Mouse (Mus musculus): ENCODE measurements at regions not wholly inside any gene's neighbourhood (a gene's known extent, or its start where the extent isn't known, plus 50 kb on each side); places are given as distances from the start of the nearest gene placed in this dataset.

DNA sequence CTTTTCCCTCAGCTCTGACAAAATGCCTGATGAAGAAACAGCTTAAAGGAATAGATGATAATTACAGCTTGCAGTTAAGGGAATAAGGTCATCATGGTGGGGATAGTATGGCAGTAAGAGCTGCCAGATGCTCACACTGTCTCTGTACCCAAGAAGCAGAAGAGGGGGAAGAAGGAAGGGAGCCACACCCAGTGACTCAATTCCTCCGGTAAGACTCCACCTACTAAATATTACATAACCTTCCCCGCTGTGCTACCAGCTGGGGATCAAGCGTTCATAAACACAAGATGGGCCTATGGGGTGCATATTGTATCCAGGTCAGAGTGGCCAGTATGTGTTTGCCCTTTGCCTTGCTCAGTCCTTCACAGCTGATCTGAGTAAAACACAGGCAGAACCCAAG, 468.9 kb downstream of the Rnf144a start:
- DNase-seq (ENCODE audit: low spot score) (no peak), ATAC-seq (replicated peaks; ENCODE audit: low FRiP score) (no peak)
- no peak overlapping the region for H3K4me2 ChIP-seq (ENCODE audit: low read depth, low read length, severe bottlenecking)
- 91% methylated on average over 3 of the region's 3 CpGs for WGBS
- H3K36me3 ChIP-seq (ENCODE audit: control insufficient read depth, insufficient read depth, low read length), result no peaks in the 10 kb centered on the region
- H3K27me3 ChIP-seq (ENCODE audit: control insufficient read depth, insufficient read depth, low read length), result no peaks in the 10 kb centered on the region
- H3K27ac ChIP-seq (ENCODE audit: low read depth, low read length), result no peak overlapping the region
- no peaks in the 10 kb centered on the region for H3K9me3 ChIP-seq (ENCODE audit: control insufficient read depth, low read length)
- no peaks in the 10 kb centered on the region for H3K4me1 ChIP-seq (replicated peaks; ENCODE audit: control insufficient read depth, insufficient read depth, low read length)
- no peak overlapping the region for H3K9ac ChIP-seq (ENCODE audit: low read length)
- no peak overlapping the region for H3K4me3 ChIP-seq (ENCODE audit: low read depth, low read length)

GRCm38 (mm10) chr12:25938856-25939255, 476.2 kb downstream of the Rnf144a start:
- no peak for ATAC-seq (replicated peaks; ENCODE audit: low FRiP score)
- Histone ChIP-seq H3K36me3 (ENCODE audit: control insufficient read depth, insufficient read depth, low read length) (no peaks in the 10 kb centered on the region), H3K9me3 (ENCODE audit: control insufficient read depth, low read length) (no peaks in the 10 kb centered on the region), H3K4me3 (ENCODE audit: low read depth, low read length) (no peak overlapping the region), H3K27me3 (ENCODE audit: control insufficient read depth, insufficient read depth, low read length) (no peaks in the 10 kb centered on the region), H3K4me2 (ENCODE audit: low read depth, low read length, severe bottlenecking) (no peak overlapping the region), H3K4me1 (replicated peaks; ENCODE audit: control insufficient read depth, insufficient read depth, low read length) (no peaks in the 10 kb centered on the region), H3K9ac (ENCODE audit: low read length) (no peak overlapping the region), H3K27ac (ENCODE audit: low read depth, low read length) (no peak overlapping the region)
- WGBS, result 81% methylated on average over 6 of the region's 6 CpGs
- no peak for DNase-seq (ENCODE audit: low spot score)

GRCm38 (mm10) chr12:25934946-25935345, 480.1 kb downstream of the Rnf144a start:
- Histone ChIP-seq H3K9ac (ENCODE audit: low read length) (no peak overlapping the region), H3K27me3 (ENCODE audit: control insufficient read depth, insufficient read depth, low read length) (no peaks in the 10 kb centered on the region), H3K4me2 (ENCODE audit: low read depth, low read length, severe bottlenecking) (no peak overlapping the region), H3K36me3 (ENCODE audit: control insufficient read depth, insufficient read depth, low read length) (no peaks in the 10 kb centered on the region), H3K9me3 (ENCODE audit: control insufficient read depth, low read length) (no peaks in the 10 kb centered on the region), H3K4me1 (replicated peaks; ENCODE audit: control insufficient read depth, insufficient read depth, low read length) (no peaks in the 10 kb centered on the region), H3K4me3 (ENCODE audit: low read depth, low read length) (no peak overlapping the region), H3K27ac (ENCODE audit: low read depth, low read length) (no peak overlapping the region)
- ATAC-seq (replicated peaks; ENCODE audit: low FRiP score) (no peak), DNase-seq (ENCODE audit: low spot score) (no peak)
- 82% methylated on average over 5 of the region's 5 CpGs for WGBS

- Histone ChIP-seq H3K4me1 (replicated peaks; ENCODE audit: control insufficient read depth, insufficient read depth, low read length) (no peaks in the 10 kb centered on the region), H3K9me3 (ENCODE audit: control insufficient read depth, low read length) (no peaks in the 10 kb centered on the region), H3K27ac (ENCODE audit: low read depth, low read length) (no peak overlapping the region), H3K36me3 (ENCODE audit: control insufficient read depth, insufficient read depth, low read length) (no peaks in the 10 kb centered on the region), H3K9ac (ENCODE audit: low read length) (no peak overlapping the region), H3K27me3 (ENCODE audit: control insufficient read depth, insufficient read depth, low read length) (no peaks in the 10 kb centered on the region), H3K4me3 (ENCODE audit: low read depth, low read length) (no peak overlapping the region), H3K4me2 (ENCODE audit: low read depth, low read length, severe bottlenecking) (no peak overlapping the region)
- ATAC-seq (replicated peaks; ENCODE audit: low FRiP score) (no peak), DNase-seq (ENCODE audit: low spot score) (no peak)
- 97% methylated on average over 3 of the region's 3 CpGs for WGBS
Observed at GRCm38 (mm10) chr12:25934526-25934925, 480.5 kb downstream of the Rnf144a start.

DNA sequence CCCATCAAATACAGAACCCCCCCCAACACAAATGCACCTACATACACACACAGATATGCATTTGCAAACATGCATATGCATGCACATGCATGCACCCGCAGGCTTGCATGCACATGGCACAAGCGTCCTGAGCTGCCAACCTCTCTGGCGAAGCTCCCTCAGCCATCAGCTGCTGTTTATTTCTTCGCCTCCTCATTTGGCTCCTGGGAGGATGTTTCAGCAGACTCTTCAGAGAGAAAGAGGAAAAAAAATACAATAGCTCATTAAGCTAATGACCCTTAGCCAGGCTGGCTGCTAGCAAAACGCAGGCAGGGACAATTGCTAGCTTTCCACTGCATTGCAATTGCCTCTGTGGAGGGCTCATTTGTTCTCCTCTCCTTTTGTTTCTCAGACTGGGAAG, 488.7 kb downstream of the Rnf144a start:
- Histone ChIP-seq H3K4me2 (ENCODE audit: low read depth, low read length, severe bottlenecking) (no peak overlapping the region), H3K36me3 (ENCODE audit: control insufficient read depth, insufficient read depth, low read length) (no peaks in the 10 kb centered on the region), H3K9ac (ENCODE audit: low read length) (no peak overlapping the region), H3K27ac (ENCODE audit: low read depth, low read length) (no peak overlapping the region), H3K27me3 (ENCODE audit: control insufficient read depth, insufficient read depth, low read length) (no peaks in the 10 kb centered on the region), H3K4me1 (replicated peaks; ENCODE audit: control insufficient read depth, insufficient read depth, low read length) (0 out of 2 replicates have a peak, but pooled peaks cover 2% of the 10 kb centered on the region), H3K4me3 (ENCODE audit: low read depth, low read length) (no peak overlapping the region), H3K9me3 (ENCODE audit: control insufficient read depth, low read length) (no peaks in the 10 kb centered on the region)
- DNase-seq (ENCODE audit: low spot score) (no peak), ATAC-seq (replicated peaks; ENCODE audit: low FRiP score) (no peak)
- 38% methylated on average over 5 of the region's 5 CpGs for WGBS

DNA sequence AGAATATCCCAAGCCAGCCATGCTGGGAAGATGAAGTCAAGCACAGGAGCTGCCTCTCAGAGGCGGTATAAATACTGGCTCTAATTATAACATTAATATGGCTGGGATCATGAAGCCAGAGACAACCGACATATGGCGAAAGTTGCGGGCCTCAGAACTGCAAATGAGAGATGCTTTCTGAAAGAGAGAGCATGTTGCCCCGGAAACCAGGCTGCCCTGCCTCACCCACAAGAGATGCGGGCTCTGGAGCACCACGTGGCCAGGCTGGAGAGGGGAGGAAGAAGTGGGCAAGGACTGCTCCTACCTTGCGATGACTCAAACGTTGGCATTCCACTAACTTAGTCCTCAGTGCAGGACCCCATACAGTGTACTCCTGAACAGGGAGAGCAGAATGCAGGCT, 490.5 kb downstream of the Rnf144a start:
- no peak overlapping the region for H3K27ac ChIP-seq (ENCODE audit: low read depth, low read length)
- H3K4me1 ChIP-seq (replicated peaks; ENCODE audit: control insufficient read depth, insufficient read depth, low read length), result 0 out of 2 replicates have a peak, but pooled peaks cover 2% of the 10 kb centered on the region
- H3K4me2 ChIP-seq (ENCODE audit: low read depth, low read length, severe bottlenecking), result no peak overlapping the region
- H3K9ac ChIP-seq (ENCODE audit: low read length), result no peak overlapping the region
- no peaks in the 10 kb centered on the region for H3K27me3 ChIP-seq (ENCODE audit: control insufficient read depth, insufficient read depth, low read length)
- no peak overlapping the region for H3K4me3 ChIP-seq (ENCODE audit: low read depth, low read length)
- 83% methylated on average over 9 of the region's 9 CpGs for WGBS
- H3K36me3 ChIP-seq (ENCODE audit: control insufficient read depth, insufficient read depth, low read length), result no peaks in the 10 kb centered on the region
- no peaks in the 10 kb centered on the region for H3K9me3 ChIP-seq (ENCODE audit: control insufficient read depth, low read length)
- DNase-seq (ENCODE audit: low spot score) (no peak), ATAC-seq (replicated peaks; ENCODE audit: low FRiP score) (no peak)

- no peaks in the 10 kb centered on the region for H3K27me3 ChIP-seq (ENCODE audit: control insufficient read depth, insufficient read depth, low read length)
- 0 out of 2 replicates have a peak, but pooled peaks cover 2% of the 10 kb centered on the region for H3K4me1 ChIP-seq (replicated peaks; ENCODE audit: control insufficient read depth, insufficient read depth, low read length)
- no peak overlapping the region for H3K4me2 ChIP-seq (ENCODE audit: low read depth, low read length, severe bottlenecking)
- no peaks in the 10 kb centered on the region for H3K9me3 ChIP-seq (ENCODE audit: control insufficient read depth, low read length)
- H3K4me3 ChIP-seq (ENCODE audit: low read depth, low read length), result no peak overlapping the region
- ATAC-seq (replicated peaks; ENCODE audit: low FRiP score) (no peak), DNase-seq (ENCODE audit: low spot score) (no peak)
- H3K27ac ChIP-seq (ENCODE audit: low read depth, low read length), result no peak overlapping the region
- no peak overlapping the region for H3K9ac ChIP-seq (ENCODE audit: low read length)
- H3K36me3 ChIP-seq (ENCODE audit: control insufficient read depth, insufficient read depth, low read length), result no peaks in the 10 kb centered on the region
- WGBS, result 92% methylated on average over 1 of the region's 1 CpGs
Observed at GRCm38 (mm10) chr12:25923772-25924171, 491.3 kb downstream of the Rnf144a start.

DNA sequence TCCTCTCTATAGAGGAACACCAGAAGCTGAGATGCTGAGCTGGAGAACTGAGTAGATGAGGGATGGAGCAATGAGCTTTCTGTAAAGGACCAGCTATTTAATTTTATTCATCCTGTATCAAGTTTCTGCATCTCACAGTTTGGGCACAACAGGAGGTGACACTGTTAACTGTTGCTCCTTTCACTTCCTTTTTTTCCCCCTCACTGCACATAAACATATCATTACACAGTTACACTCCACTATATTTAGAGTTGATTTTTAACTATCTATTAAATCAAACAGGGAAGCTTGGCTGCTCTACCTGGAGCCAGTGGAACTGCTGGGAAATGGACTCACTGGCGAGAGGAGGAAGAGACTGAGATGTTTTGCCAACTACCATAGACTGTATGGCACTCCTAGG, 509.4 kb downstream of the Rnf144a start:
- H3K4me2 ChIP-seq (ENCODE audit: low read depth, low read length, severe bottlenecking), result no peak overlapping the region
- no peak for DNase-seq (ENCODE audit: low spot score)
- ATAC-seq (replicated peaks; ENCODE audit: low FRiP score), result no peak

DNA sequence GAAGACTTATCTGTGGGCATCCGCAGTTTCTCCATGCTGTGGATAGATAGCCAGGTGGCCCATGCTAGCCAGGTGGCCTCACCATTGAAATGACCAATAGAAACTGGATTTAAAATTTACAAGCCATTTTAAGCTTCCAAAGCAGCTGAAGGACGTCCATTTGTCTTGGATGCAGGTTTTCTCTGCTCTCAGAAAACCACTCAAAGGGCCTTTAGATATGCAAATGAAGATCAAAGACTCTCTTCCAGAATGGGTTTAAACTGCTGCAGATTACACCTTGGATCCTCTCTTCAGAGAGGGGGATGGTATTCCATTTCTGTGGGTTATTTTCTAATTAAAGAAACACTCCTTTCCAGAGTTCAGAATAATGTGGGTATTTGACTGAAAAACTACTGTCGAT, 518.5 kb downstream of the Rnf144a start:
- ATAC-seq (replicated peaks; ENCODE audit: low FRiP score) (no peak), DNase-seq (ENCODE audit: low spot score) (no peak)
- Histone ChIP-seq H3K27ac (ENCODE audit: low read depth, low read length) (no peak overlapping the region), H3K9ac (ENCODE audit: low read length) (no peak overlapping the region), H3K4me3 (ENCODE audit: low read depth, low read length) (no peak overlapping the region), H3K4me1 (replicated peaks; ENCODE audit: control insufficient read depth, insufficient read depth, low read length) (0 out of 2 replicates have a peak, but pooled peaks cover 2% of the 10 kb centered on the region), H3K27me3 (ENCODE audit: control insufficient read depth, insufficient read depth, low read length) (no peaks in the 10 kb centered on the region), H3K36me3 (ENCODE audit: control insufficient read depth, insufficient read depth, low read length) (no peaks in the 10 kb centered on the region), H3K9me3 (ENCODE audit: control insufficient read depth, low read length) (no peaks in the 10 kb centered on the region), H3K4me2 (ENCODE audit: low read depth, low read length, severe bottlenecking) (no peak overlapping the region)
- WGBS, result 32% methylated on average over 3 of the region's 3 CpGs

More for the DNA sequence above, 509.4 kb downstream of the Rnf144a start:
- Histone ChIP-seq H3K9me3 (ENCODE audit: control insufficient read depth, low read length) (no peaks in the 10 kb centered on the region), H3K36me3 (ENCODE audit: control insufficient read depth, insufficient read depth, low read length) (no peaks in the 10 kb centered on the region), H3K4me1 (replicated peaks; ENCODE audit: control insufficient read depth, insufficient read depth, low read length) (no peaks in the 10 kb centered on the region), H3K27me3 (ENCODE audit: control insufficient read depth, insufficient read depth, low read length) (no peaks in the 10 kb centered on the region), H3K4me3 (ENCODE audit: low read depth, low read length) (no peak overlapping the region), H3K27ac (ENCODE audit: low read depth, low read length) (no peak overlapping the region), H3K9ac (ENCODE audit: low read length) (no peak overlapping the region)
- 83% methylated on average over 1 of the region's 1 CpGs for WGBS
